Mouse (Mus musculus) forebrain, embryonic 16.5 days (tissue): ENCODE results near the gene Gbp2b. TPM values are rescaled to one million over a fixed set of nuclear protein-coding genes. Genes with fewer than 3 reads are reported as not detected.
"Not testable (repeated sequence)": the region's sequence is repeated elsewhere in the genome, so short reads cannot be mapped to it uniquely, and the experiment has no call there.

Source experiments
- ATAC-seq: fragments of 200-750 bp; cut with Nextera tagmentation; 2 replicates; pipeline ENCODE4 v1.8.0; 2017; ENCODE audit warnings: mild to moderate bottlenecking, moderate library complexity
- H3K27ac ChIP-seq: fragments of 300-500 bp; sonication (generic); 2 replicates; pipeline ENCODE4 v1.5.1; 2014; ENCODE audit warnings: low read length, control low read depth
- H3K27me3 ChIP-seq: fragments of 300-500 bp; sonication (generic); replicated peaks from 2 replicates; pipeline ENCODE4 v1.6.1; 2014; ENCODE audit warnings: low read length; ENCODE audit not compliant: control insufficient read depth, insufficient read depth
- H3K36me3 ChIP-seq: fragments of 300-500 bp; sonication (generic); 2 replicates; pipeline ENCODE4 v1.6.1; 2014; ENCODE audit not compliant: control insufficient read depth, insufficient read depth
- H3K4me1 ChIP-seq: fragments of 300-500 bp; sonication (generic); replicated peaks from 2 replicates; pipeline ENCODE4 v1.6.1; 2014; ENCODE audit warnings: low read length; ENCODE audit not compliant: control insufficient read depth, insufficient read depth
- H3K4me2 ChIP-seq: fragments of 300-500 bp; sonication (generic); 2 replicates; pipeline ENCODE4 v1.6.1; 2014; ENCODE audit warnings: mild to moderate bottlenecking, low read length, control low read depth
- H3K4me3 ChIP-seq: fragments of 300-500 bp; sonication (generic); replicated peaks from 2 replicates; pipeline ENCODE4 v1.5.1; 2014; ENCODE audit warnings: mild to moderate bottlenecking, low read length, control low read depth
- H3K9ac ChIP-seq: fragments of 300-500 bp; sonication (generic); replicated peaks from 2 replicates; pipeline ENCODE4 v1.6.1; 2014; ENCODE audit warnings: low read depth, low read length, control low read depth
- H3K9me3 ChIP-seq: fragments of 300-500 bp; sonication (generic); 2 replicates; pipeline ENCODE4 v1.6.1; 2016; ENCODE audit warnings: low read length; ENCODE audit not compliant: control insufficient read depth
- WGBS: fragments of 180-500 bp; shearing (Covaris S2); extraction: QIAGEN DNeasy Blood & Tissue Kit; methylation state at CpG from one replicate; pipeline ENCODE4 v1.1.7; 2014; 5-methylcytosine and 5-hydroxymethylcytosine counted together
- polyA plus RNA-seq: library from polyadenylated mRNA; unstranded; fragments of >200 nt; fragmentation: Nextera tagmentation; extraction: Ambion mirVana; gene quantifications from 2 replicates; pipeline ENCODE4 v1.2.1, GENCODE M21; 2015

The Gbp2b gene
- polyA plus RNA-seq, 1 experiment from 2014 or later: not detected

DNA sequence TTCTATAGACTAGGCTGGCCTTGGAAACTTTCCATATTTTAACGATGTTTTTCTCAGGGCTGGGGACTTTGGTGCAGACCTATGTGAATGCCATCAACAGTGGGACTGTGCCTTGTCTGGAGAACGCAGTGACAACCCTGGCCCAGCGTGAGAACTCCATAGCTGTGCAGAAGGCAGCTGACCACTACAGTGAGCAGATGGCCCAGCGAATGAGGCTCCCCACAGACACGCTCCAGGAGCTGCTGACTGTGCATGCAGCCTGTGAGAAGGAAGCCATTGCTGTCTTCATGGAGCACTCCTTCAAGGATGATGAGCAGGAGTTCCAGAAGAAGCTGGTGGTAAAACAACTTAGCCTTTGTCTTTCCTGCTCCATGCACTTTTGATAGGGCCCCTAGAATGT is 27.2 kb upstream of the Gbp2b start:
- not testable (repeated sequence) for ATAC-seq, H3K9me3 ChIP-seq, H3K36me3 ChIP-seq, H3K27ac ChIP-seq, H3K4me1 ChIP-seq, H3K4me3 ChIP-seq, H3K27me3 ChIP-seq, H3K9ac ChIP-seq, H3K4me2 ChIP-seq
- WGBS: 39% methylated on average over 5 of the region's 5 CpGs

DNA sequence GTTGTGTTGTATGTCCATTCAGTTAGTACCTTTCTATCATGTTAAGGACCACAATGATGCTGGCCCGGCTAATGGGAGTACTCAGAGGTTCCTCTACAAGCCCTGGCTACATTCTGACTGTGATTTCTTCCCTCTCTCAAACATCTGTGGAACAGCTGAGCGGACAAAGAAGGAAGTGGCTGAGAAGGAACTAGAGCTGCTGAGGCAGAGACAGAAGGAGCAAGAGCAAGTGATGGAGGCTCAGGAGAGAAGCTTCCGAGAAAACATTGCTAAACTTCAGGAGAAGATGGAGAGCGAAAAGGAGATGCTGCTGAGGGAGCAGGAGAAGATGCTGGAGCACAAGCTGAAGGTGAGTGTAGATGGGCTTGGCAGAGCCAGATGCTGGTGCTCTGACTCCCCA is 23.9 kb upstream of the Gbp2b start:
- ATAC-seq: no peak
- Histone ChIP-seq H3K4me3 (no peak overlapping the region), H3K4me2 (no peak overlapping the region), H3K27me3 (no peaks in the 10 kb centered on the region), H3K4me1 (no peaks in the 10 kb centered on the region), H3K9me3 (no peaks in the 10 kb centered on the region), H3K27ac (no peak overlapping the region), H3K9ac (no peak overlapping the region), H3K36me3 (no peaks in the 10 kb centered on the region)
- WGBS: 90% methylated on average over 4 of the region's 4 CpGs

DNA sequence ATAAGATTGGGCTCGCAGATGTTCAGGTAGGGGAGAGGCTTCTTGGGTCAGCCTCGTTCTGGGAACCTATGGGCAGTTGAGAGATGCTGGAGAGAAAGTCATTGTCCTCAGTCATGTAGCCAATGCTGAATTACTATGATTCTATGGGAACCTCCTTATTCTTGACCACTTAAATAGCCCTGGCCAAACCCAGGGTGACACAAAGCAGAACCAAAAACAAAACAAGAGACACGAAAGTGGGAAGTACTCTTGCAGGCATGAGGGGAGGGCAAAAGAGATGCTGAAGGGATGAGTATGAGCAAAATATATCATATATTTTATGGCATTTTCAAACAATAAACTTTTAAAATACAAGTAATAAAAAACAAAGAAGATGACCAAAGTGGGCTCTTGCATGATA is 17.5 kb upstream of the Gbp2b start:
- no peaks in the 10 kb centered on the region for H3K9me3 ChIP-seq
- no peaks in the 10 kb centered on the region for H3K27me3 ChIP-seq
- no peaks in the 10 kb centered on the region for H3K4me1 ChIP-seq
- H3K9ac ChIP-seq: no peak overlapping the region
- no peak overlapping the region for H3K4me2 ChIP-seq
- H3K4me3 ChIP-seq: no peak overlapping the region
- WGBS: 92% methylated on average over 3 of the region's 3 CpGs
- no peak overlapping the region for H3K27ac ChIP-seq
- ATAC-seq: no peak
- H3K36me3 ChIP-seq: no peaks in the 10 kb centered on the region

DNA sequence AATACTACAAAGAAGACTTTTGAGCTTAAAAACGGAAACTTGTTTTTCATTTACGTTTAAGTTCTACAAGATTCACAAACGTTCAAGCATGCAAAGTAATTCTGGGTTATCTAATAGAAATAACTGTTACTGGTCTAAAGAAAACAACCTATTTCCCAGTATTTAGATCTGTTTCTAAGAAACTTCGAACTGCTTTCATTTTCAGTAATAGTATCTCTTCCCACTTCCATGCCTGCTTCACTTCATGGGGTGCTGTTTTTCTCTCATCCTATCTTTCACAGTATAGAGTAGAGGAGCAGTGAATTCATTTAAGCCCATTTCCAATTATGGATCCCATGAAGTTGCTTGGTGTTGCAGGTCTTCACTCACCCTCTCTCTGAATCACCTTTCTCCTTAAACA is 16.3 kb upstream of the Gbp2b start:
- ATAC-seq: no peak

DNA sequence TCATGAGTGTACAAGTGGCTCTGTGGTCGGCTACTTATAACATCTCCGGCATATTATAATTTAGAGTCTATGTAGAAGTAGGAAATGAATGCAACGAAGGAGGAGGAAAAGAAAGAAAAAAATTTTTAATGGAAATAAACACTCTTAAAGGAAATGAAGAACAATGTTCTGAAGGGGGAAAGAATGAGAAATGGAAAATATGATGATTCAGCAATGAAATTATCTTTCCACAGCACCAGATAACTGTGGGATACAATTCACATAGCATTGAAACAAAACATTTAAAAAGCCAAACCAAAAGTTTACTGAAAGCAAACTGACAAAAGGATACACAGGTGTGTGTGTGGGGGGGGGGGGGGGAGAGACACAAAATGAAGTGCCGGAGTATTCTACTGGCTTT is 11.6 kb upstream of the Gbp2b start:
- Histone ChIP-seq H3K36me3 (no peaks in the 10 kb centered on the region), H3K9me3 (no peaks in the 10 kb centered on the region), H3K9ac (no peak overlapping the region), H3K4me3 (no peak overlapping the region), H3K27ac (no peak overlapping the region), H3K4me2 (no peak overlapping the region), H3K27me3 (no peaks in the 10 kb centered on the region), H3K4me1 (no peaks in the 10 kb centered on the region)
- ATAC-seq: no peak
- 92% methylated on average over 4 of the region's 4 CpGs for WGBS

More for the DNA sequence above, 16.3 kb upstream of the Gbp2b start:
- H3K4me3 ChIP-seq: no peak overlapping the region
- H3K4me2 ChIP-seq: no peak overlapping the region
- no peaks in the 10 kb centered on the region for H3K27me3 ChIP-seq
- no peak overlapping the region for H3K9ac ChIP-seq
- WGBS: 91% methylated on average over 4 of the region's 4 CpGs
- H3K36me3 ChIP-seq: no peaks in the 10 kb centered on the region
- H3K4me1 ChIP-seq: no peaks in the 10 kb centered on the region
- H3K9me3 ChIP-seq: no peaks in the 10 kb centered on the region
- H3K27ac ChIP-seq: no peak overlapping the region

DNA sequence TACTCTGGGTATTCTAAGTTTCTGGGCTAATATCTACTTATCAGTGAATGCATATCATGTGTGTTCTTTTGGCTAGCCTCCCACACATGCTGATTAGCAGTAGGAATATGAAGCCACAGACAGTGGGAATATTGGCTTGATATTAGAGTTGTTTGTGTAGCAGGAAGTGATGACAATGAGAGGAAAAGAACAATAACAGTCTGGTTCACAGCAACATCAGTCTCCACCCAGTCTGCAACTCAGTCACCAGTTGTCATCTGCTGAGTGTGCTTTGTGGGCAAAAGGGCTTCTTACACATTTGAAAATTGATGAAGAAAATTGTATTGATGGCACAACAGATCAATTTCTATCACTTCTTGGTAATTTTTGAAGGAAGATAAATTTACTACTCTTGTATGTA is 7.3 kb upstream of the Gbp2b start:
- H3K4me2 ChIP-seq: no peak overlapping the region
- ATAC-seq: no peak
- H3K36me3 ChIP-seq: no peaks in the 10 kb centered on the region
- no peak overlapping the region for H3K27ac ChIP-seq
- no peak overlapping the region for H3K9ac ChIP-seq
- H3K4me3 ChIP-seq: no peak overlapping the region
- no peaks in the 10 kb centered on the region for H3K27me3 ChIP-seq
- no peaks in the 10 kb centered on the region for H3K9me3 ChIP-seq
- H3K4me1 ChIP-seq: no peaks in the 10 kb centered on the region

DNA sequence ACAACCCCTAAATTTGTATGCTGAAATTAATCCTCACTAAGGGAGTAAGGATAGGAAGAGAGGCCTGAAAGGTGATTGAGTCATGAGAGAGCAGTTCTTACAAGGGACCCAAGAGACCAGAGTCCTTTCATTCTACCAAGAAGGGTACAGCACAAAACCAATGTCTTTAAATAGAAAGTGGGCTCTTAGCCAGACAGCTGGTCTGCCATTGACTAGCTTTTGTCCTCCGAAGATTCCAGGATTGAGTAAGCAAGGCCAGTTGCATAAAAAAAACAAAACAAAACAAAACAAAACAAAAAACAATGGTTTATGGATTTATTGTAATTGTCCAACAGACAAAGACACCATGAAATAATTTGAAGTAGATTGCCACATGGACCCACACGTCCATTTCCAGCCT is 5.8 kb upstream of the Gbp2b start:
- Histone ChIP-seq H3K27me3 (no peaks in the 10 kb centered on the region), H3K4me1 (no peaks in the 10 kb centered on the region), H3K4me3 (no peak overlapping the region), H3K4me2 (no peak overlapping the region), H3K9ac (no peak overlapping the region), H3K9me3 (no peaks in the 10 kb centered on the region), H3K27ac (no peak overlapping the region), H3K36me3 (no peaks in the 10 kb centered on the region)
- ATAC-seq: no peak
- WGBS: 64% methylated on average over 2 of the region's 2 CpGs

DNA sequence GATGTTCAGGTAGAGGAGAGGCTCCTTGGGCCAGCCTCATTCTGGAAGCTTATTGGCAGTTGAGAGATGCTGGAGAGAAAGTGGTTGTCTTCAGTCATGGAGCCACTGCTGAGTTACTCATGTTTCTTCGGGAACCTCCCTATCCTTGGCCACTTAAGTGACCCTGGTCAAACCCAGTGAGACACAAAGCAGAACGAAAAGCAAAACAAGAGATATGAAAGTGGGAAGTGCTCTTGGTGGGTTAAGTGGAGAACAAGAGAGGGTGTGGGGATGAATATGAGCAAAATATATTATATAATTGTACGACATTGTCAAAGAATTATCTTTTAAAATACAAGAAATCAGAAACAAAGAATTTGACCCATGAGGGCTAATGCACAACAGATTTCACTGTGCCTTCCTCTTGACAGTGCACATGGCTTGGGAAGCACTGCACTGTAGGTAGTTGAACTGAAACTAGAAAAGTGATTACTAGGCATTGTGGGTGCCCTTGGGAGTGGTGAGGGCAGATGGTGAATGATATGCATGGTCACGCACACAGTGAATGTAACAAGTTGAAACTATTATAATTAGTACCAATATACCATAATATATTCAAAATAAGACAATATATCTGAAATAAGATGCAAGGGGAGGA is 4.1 kb upstream of the Gbp2b start:
- no peak overlapping the region for H3K4me2 ChIP-seq
- H3K9me3 ChIP-seq: no peaks in the 10 kb centered on the region
- H3K36me3 ChIP-seq: no peaks in the 10 kb centered on the region
- no peak overlapping the region for H3K27ac ChIP-seq
- 93% methylated on average over 4 of the region's 4 CpGs for WGBS
- no peaks in the 10 kb centered on the region for H3K4me1 ChIP-seq
- H3K27me3 ChIP-seq: no peaks in the 10 kb centered on the region
- no peak for ATAC-seq
- no peak overlapping the region for H3K9ac ChIP-seq
- no peak overlapping the region for H3K4me3 ChIP-seq

DNA sequence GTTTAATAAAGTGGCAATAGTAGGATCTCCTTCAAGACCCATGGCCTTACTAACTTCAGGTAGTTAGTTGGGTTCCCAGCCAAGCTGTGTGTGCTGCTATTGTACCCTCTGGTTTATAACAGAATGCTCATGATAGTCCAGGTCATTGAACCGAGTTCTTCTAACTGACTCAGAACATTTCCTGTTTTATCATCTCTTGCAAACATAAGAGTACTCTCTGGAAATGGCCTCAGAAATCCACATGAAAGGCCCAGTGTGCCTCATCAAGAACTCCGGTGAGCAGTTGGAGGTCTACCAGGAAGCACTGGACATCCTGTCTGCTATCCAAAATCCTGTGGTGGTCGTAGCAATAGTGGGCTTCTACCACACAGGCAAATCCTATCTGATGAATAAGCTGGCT is 3.3 kb downstream of the Gbp2b start:
- Histone ChIP-seq H3K36me3 (no peaks in the 10 kb centered on the region), H3K4me1 (no peaks in the 10 kb centered on the region), H3K4me3 (no peak overlapping the region), H3K9ac (no peak overlapping the region), H3K27ac (no peak overlapping the region), H3K9me3 (no peaks in the 10 kb centered on the region), H3K27me3 (no peaks in the 10 kb centered on the region), H3K4me2 (no peak overlapping the region)
- WGBS: 82% methylated on average over 3 of the region's 3 CpGs
- no peak for ATAC-seq

DNA sequence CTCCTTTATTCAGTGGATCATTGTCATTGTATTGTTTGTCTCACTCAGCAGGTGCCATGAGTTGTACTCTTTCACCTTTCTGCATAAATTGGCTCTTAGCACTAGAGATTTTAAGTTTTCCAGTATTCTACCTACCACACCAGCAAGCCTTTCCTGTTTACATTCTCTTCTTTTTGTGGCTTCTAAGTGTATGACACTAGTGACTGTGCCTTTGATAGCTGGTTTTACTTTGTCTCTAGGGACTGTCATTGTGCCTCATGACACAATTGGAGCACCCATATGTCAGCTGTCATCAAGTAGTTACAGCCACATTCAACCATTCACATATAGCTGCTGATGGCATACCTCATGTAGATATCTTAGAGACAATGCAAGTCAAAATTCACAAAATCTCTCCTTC is 7.0 kb downstream of the Gbp2b start:
- H3K4me1 ChIP-seq: no peaks in the 10 kb centered on the region
- H3K9me3 ChIP-seq: no peaks in the 10 kb centered on the region
- H3K4me3 ChIP-seq: no peak overlapping the region
- no peaks in the 10 kb centered on the region for H3K36me3 ChIP-seq
- H3K27me3 ChIP-seq: no peaks in the 10 kb centered on the region
- no peak overlapping the region for H3K4me2 ChIP-seq
- no peak overlapping the region for H3K9ac ChIP-seq
- no peak overlapping the region for H3K27ac ChIP-seq
- ATAC-seq: no peak
